Mouse (Mus musculus): Measurements from ENCODE around the gene Tbp.
A peak's percentile ranks its signal among the peaks of the same experiment; 100 is the strongest.

The Tbp gene

GRCm38 (mm10) chr17:15499656-15500394 is at the start of gene Tbp, which contains the start of gene Psmb1:
TSS of gene Tbp (plus strand) at chr17:15499888.
TSS of gene Psmb1 (minus strand) at chr17:15499751.
- DNase-seq (ENCODE audit: low read depth, low spot score) = peak; percentile 96

- DNase-seq (ENCODE audit: low read depth, low spot score) = no peak
Observed at GRCm38 (mm10) chr17:15455203-15455602, 44.5 kb upstream of the Tbp start.

- no peak for DNase-seq (ENCODE audit: low read depth, low spot score)
Observed at GRCm38 (mm10) chr17:15456595-15456994, 43.1 kb upstream of the Tbp start.

- no peak for DNase-seq (ENCODE audit: low read depth, low spot score)
Observed at GRCm38 (mm10) chr17:15459761-15460160, 39.9 kb upstream of the Tbp start.

- no peak for DNase-seq (ENCODE audit: low read depth, low spot score)
Observed at GRCm38 (mm10) chr17:15461921-15462495, 37.7 kb upstream of the Tbp start.

- peak; percentile 68 for DNase-seq (ENCODE audit: low read depth, low spot score)
Observed at GRCm38 (mm10) chr17:15467669-15468068, 32.0 kb upstream of the Tbp start.

- no peak for DNase-seq (ENCODE audit: low read depth, low spot score)
Observed at GRCm38 (mm10) chr17:15472671-15473070, 27.0 kb upstream of the Tbp start.

- DNase-seq (ENCODE audit: low read depth, low spot score) = no peak
Observed at GRCm38 (mm10) chr17:15490542-15490941, 9.1 kb upstream of the Tbp start.

GRCm38 (mm10) chr17:15497882-15498752 is 1.6 kb upstream of the Tbp start:
- DNase-seq (ENCODE audit: low read depth, low spot score) = peak; percentile 87

GRCm38 (mm10) chr17:15498753-15499113 is 955 bp upstream of the Tbp start:
- DNase-seq (ENCODE audit: low read depth, low spot score) = no peak

GRCm38 (mm10) chr17:15510694-15511093 is 11.0 kb downstream of the Tbp start:
- no peak for DNase-seq (ENCODE audit: low read depth, low spot score)

GRCm38 (mm10) chr17:15517776-15518175 is 18.1 kb downstream of the Tbp start:
- DNase-seq (ENCODE audit: low read depth, low spot score) = no peak

- DNase-seq (ENCODE audit: low read depth, low spot score) = no peak
Observed at GRCm38 (mm10) chr17:15518186-15518585, 18.5 kb downstream of the Tbp start.

GRCm38 (mm10) chr17:15518766-15519165 is 19.1 kb downstream of the Tbp start:
- no peak for DNase-seq (ENCODE audit: low read depth, low spot score)

- DNase-seq (ENCODE audit: low read depth, low spot score) = no peak
Observed at GRCm38 (mm10) chr17:15526304-15526703, 26.6 kb downstream of the Tbp start.

- peak; percentile 91 for DNase-seq (ENCODE audit: low read depth, low spot score)
Observed at GRCm38 (mm10) chr17:15526986-15527810, 27.5 kb downstream of the Tbp start, which contains the start of gene Pdcd2. TSS of gene Pdcd2 (minus strand) at chr17:15527301.

- no peak for DNase-seq (ENCODE audit: low read depth, low spot score)
Observed at GRCm38 (mm10) chr17:15527811-15528136, 28.1 kb downstream of the Tbp start.

GRCm38 (mm10) chr17:15528887-15529286 is 29.2 kb downstream of the Tbp start:
- no peak for DNase-seq (ENCODE audit: low read depth, low spot score)

- DNase-seq (ENCODE audit: low read depth, low spot score) = no peak
Observed at GRCm38 (mm10) chr17:15530141-15530540, 30.5 kb downstream of the Tbp start.

- DNase-seq (ENCODE audit: low read depth, low spot score) = no peak
Observed at GRCm38 (mm10) chr17:15535162-15535800, 35.6 kb downstream of the Tbp start.

- no peak for DNase-seq (ENCODE audit: low read depth, low spot score)
Observed at GRCm38 (mm10) chr17:15535943-15536342, 36.3 kb downstream of the Tbp start.

Measured in embryo, embryonic 11.5 days (tissue).